ENCODE assay signal across 13 mouse cellular contexts in genomic region chr11:87083712-87084111, GRCm38 (mm10). TPM values are rescaled to one million over a fixed set of nuclear protein-coding genes. Genes with fewer than 3 reads are reported as not detected.
"Had no signal": no experiment of that assay in that cellular context is flagged by ENCODE, and none has a peak within 500 bp of the region (broad histone marks: within the 10 kb centered on the region; RNA-seq: fewer than 3 reads in every experiment).

No protein-coding gene starts in this region.

- H3K27me3 ChIP-seq: kidney, embryonic 15.5 days; limb, embryonic 13.5 days; liver, embryonic 13.5 days had no signal

- H3K4me3 ChIP-seq: kidney, embryonic 15.5 days; limb, embryonic 13.5 days had no signal

- H3K27ac ChIP-seq: kidney, embryonic 15.5 days; limb, embryonic 13.5 days; liver, embryonic 13.5 days; midbrain, embryonic 10.5 days had no signal

- DNase-seq: kidney, adult 2 months; kidney, postnatal 14 days; left cerebral cortex, postnatal 4 days; liver, embryonic 13.5 days; lung, adult 18-20 months; lung, postnatal 4 days; thymus, postnatal 4 days had no signal

- H3K9ac ChIP-seq: kidney, embryonic 15.5 days; limb, embryonic 13.5 days had no signal

- H3K9me3 ChIP-seq: kidney, embryonic 15.5 days; limb, embryonic 13.5 days; liver, embryonic 13.5 days; midbrain, embryonic 10.5 days had no signal

- ATAC-seq: intestine, embryonic 16.5 days; lung, postnatal 0 days had no signal

RNA-seq across cellular contexts. Expression of gene Gdpd1, which starts 9.8 kb away (rescaled TPM):
- total RNA-seq: neutrophil, adult 5-6 weeks had no signal
